Mouse (Mus musculus) ES-Bruce4 (cell line): Measurements from ENCODE around the gene Dagla.

Experiments used
- CTCF ChIP-seq: IDR thresholded peaks from one replicate; pipeline ENCODE4 v1.8.1; 2011; ENCODE audit warnings: low read depth, low read length
- POLR2A ChIP-seq: IDR thresholded peaks from one replicate; pipeline ENCODE4 v1.8.1; 2011; ENCODE audit warnings: low read length; ENCODE audit not compliant: insufficient read depth

DNA sequence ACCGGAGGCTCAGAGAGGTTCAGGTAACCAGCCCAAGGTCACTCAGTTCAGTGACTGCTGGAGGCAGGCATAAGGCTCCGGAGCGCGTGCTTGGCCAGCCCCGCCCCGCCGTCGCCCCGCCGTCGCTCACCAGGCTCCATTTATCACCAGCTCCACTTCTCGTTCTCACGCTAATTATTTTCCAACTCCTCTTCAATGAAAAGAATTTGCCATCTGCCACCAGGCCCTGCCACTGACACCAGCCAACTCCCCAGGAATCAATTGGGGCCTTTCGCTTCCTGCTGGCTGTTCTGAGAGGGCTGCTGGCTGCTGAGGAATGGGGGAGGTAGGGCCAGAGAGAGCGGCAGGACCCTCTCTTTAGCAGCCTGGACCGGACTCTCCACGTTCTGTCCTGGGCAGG, 27.3 kb downstream of the Dagla start:
- TF ChIP-seq CTCF = no peak
- TF ChIP-seq POLR2A = no peak
